Comparison of ENCODE assay signal across 15 mouse cellular contexts in the genomic region with DNA sequence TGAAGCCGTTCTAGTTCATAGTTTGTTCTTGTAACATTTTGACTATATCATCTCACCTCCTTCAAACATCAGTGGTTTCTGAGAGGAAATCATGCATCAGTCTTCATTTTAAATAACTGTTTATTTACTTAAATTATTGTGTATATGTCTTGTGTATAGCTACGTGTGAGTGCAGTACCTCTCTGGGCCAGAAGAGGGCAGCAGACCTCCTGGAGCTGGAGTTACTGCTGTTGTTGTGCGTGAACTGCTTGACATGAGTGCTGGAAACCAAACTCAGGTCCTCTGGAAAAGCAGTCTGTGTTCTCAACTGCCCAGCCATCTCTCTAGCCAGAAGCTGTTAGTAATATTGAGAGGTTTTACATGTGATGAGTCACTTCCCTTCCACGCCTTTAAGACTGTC.
DNase-seq lines count a peak whose midpoint lies in the region; ATAC-seq and TF ChIP-seq lines count a peak whose summit lies in the region.
"Had no signal": no experiment of that assay in that cellular context is flagged by ENCODE, and none has a peak within 500 bp of the region (broad histone marks: within the 10 kb centered on the region; RNA-seq: fewer than 3 reads in every experiment).

No protein-coding gene starts in this region.

- no peak for ATAC-seq in heart, embryonic 11.5 days (replicated peaks; ENCODE audit: insufficient number of reproducible peaks, low FRiP score, low TSS enrichment)
- ATAC-seq in liver, postnatal 0 days, result no peak
- no peak for ATAC-seq in liver, embryonic 12.5 days
- ATAC-seq: midbrain, embryonic 13.5 days had no signal

- H3K4me3 ChIP-seq in heart, embryonic 11.5 days (ENCODE audit: low read depth, low read length), result no peak overlapping the region
- H3K4me3 ChIP-seq in liver, postnatal 0 days (ENCODE audit: low read depth, low read length), result no peak overlapping the region
- H3K4me3 ChIP-seq in liver, embryonic 12.5 days, result no peak overlapping the region
- H3K4me3 ChIP-seq in E14TG2a.4 (replicated peaks; ENCODE audit: low read length), result no peak overlapping the region
- no peak overlapping the region for H3K4me3 ChIP-seq in embryonic fibroblast, embryonic 13.5 days (ENCODE audit: insufficient read depth, low read length)
- H3K4me3 ChIP-seq: midbrain, embryonic 13.5 days; neural tube, embryonic 12.5 days had no signal

- no peaks in the 10 kb centered on the region for H3K4me1 ChIP-seq in heart, embryonic 11.5 days (ENCODE audit: control insufficient read depth, insufficient read depth, low read length)
- no peaks in the 10 kb centered on the region for H3K4me1 ChIP-seq in liver, postnatal 0 days (ENCODE audit: insufficient read depth)
- no peaks in the 10 kb centered on the region for H3K4me1 ChIP-seq in liver, embryonic 12.5 days
- peaks cover 13% of the 10 kb centered on the region for H3K4me1 ChIP-seq in E14TG2a.4 (replicated peaks; ENCODE audit: low read depth, low read length)
- 0 out of 2 replicates have a peak, but pooled peaks cover 2% of the 10 kb centered on the region for H3K4me1 ChIP-seq in embryonic fibroblast, embryonic 13.5 days (ENCODE audit: control insufficient read depth, insufficient read depth, low read length)
- H3K4me1 ChIP-seq: midbrain, embryonic 13.5 days; neural tube, embryonic 12.5 days had no signal

- H3K4me2 ChIP-seq in heart, embryonic 11.5 days, result no peak overlapping the region
- H3K4me2 ChIP-seq in liver, postnatal 0 days (ENCODE audit: low read depth, low read length), result no peak overlapping the region
- H3K4me2 ChIP-seq in liver, embryonic 12.5 days, result no peak overlapping the region
- H3K4me2 ChIP-seq: midbrain, embryonic 13.5 days; neural tube, embryonic 12.5 days had no signal

- no peaks in the 10 kb centered on the region for H3K27me3 ChIP-seq in heart, embryonic 11.5 days (ENCODE audit: control insufficient read depth, insufficient read depth, low read length)
- H3K27me3 ChIP-seq in liver, postnatal 0 days (ENCODE audit: insufficient read depth, low read length), result no peaks in the 10 kb centered on the region
- no peaks in the 10 kb centered on the region for H3K27me3 ChIP-seq in liver, embryonic 12.5 days (replicated peaks)
- H3K27me3 ChIP-seq in E14TG2a.4 (ENCODE audit: insufficient read depth, low read length), result no peaks in the 10 kb centered on the region
- H3K27me3 ChIP-seq: midbrain, embryonic 13.5 days; neural tube, embryonic 12.5 days had no signal

- no peak overlapping the region for H3K27ac ChIP-seq in heart, embryonic 11.5 days (ENCODE audit: low read depth, low read length)
- no peak overlapping the region for H3K27ac ChIP-seq in liver, postnatal 0 days (ENCODE audit: low read depth)
- no peak overlapping the region for H3K27ac ChIP-seq in liver, embryonic 12.5 days
- H3K27ac ChIP-seq in embryonic fibroblast, embryonic 13.5 days (ENCODE audit: insufficient read depth, low read length), result no peak overlapping the region
- H3K27ac ChIP-seq: midbrain, embryonic 13.5 days; neural tube, embryonic 12.5 days had no signal

- TF ChIP-seq EP300 in liver, postnatal 0 days (IDR thresholded peaks at IDR 0.05; ENCODE audit: low read depth), result no peak

- no peak for TF ChIP-seq POLR2A in embryonic fibroblast, embryonic 13.5 days (IDR thresholded peaks at IDR 0.05; ENCODE audit: low read depth, low read length)

- TF ChIP-seq CTCF in liver, postnatal 0 days (IDR thresholded peaks at IDR 0.05; ENCODE audit: low read depth), result peak; percentile 62
- TF ChIP-seq CTCF in E14TG2a.4 (conservative IDR thresholded peaks at IDR 0.05; ENCODE audit: low read length), result peak; percentile 81
- TF ChIP-seq CTCF in embryonic fibroblast, embryonic 13.5 days (IDR thresholded peaks at IDR 0.05; ENCODE audit: borderline replicate concordance, insufficient read depth, low read length), result peak; percentile 24; the same call in 1 of the 2 replicates

- H3K9me3 ChIP-seq in heart, embryonic 11.5 days (replicated peaks; ENCODE audit: control insufficient read depth, low read length), result peaks cover 4% of the 10 kb centered on the region
- peaks cover 11% of the 10 kb centered on the region for H3K9me3 ChIP-seq in liver, postnatal 0 days (ENCODE audit: low read length)
- peaks cover 23% of the 10 kb centered on the region for H3K9me3 ChIP-seq in liver, embryonic 12.5 days (replicated peaks)
- peaks cover 22% of the 10 kb centered on the region for H3K9me3 ChIP-seq in E14TG2a.4 (ENCODE audit: low read length)

- WGBS in heart, embryonic 11.5 days (ENCODE audit: insufficient replicate concordance), result 87% methylated on average over 4 of the region's 4 CpGs
- 91% methylated on average over 4 of the region's 4 CpGs for WGBS in liver, postnatal 0 days (ENCODE audit: insufficient replicate concordance)
- 90% methylated on average over 4 of the region's 4 CpGs for WGBS in liver, embryonic 12.5 days (ENCODE audit: insufficient replicate concordance)

- no peak overlapping the region for H3K9ac ChIP-seq in heart, embryonic 11.5 days (ENCODE audit: low read depth, low read length)
- H3K9ac ChIP-seq in liver, postnatal 0 days (replicated peaks), result no peak overlapping the region
- H3K9ac ChIP-seq in liver, embryonic 12.5 days, result no peak overlapping the region
- H3K9ac ChIP-seq: midbrain, embryonic 13.5 days; neural tube, embryonic 12.5 days had no signal

- peak; percentile 23 for DNase-seq in heart, adult 11 months
- DNase-seq in liver, postnatal 0 days, result no peak
- DNase-seq in embryo, embryonic 9.5 days (ENCODE audit: extremely low spot score), result no peak
- DNase-seq in gastrocnemius, adult 18-20 months (ENCODE audit: low spot score), result no peak
- DNase-seq: adrenal gland, postnatal 36 days; cerebellum, adult 2 months; embryo, embryonic 11 days; lung, adult 18-20 months; thymus, postnatal 14 days had no signal

- no peaks in the 10 kb centered on the region for H3K36me3 ChIP-seq in heart, embryonic 11.5 days (ENCODE audit: control insufficient read depth, insufficient read depth, low read length)
- no peaks in the 10 kb centered on the region for H3K36me3 ChIP-seq in liver, postnatal 0 days (replicated peaks; ENCODE audit: insufficient read depth, low read length)
- H3K36me3 ChIP-seq in liver, embryonic 12.5 days, result no peaks in the 10 kb centered on the region
- no peaks in the 10 kb centered on the region for H3K36me3 ChIP-seq in E14TG2a.4 (ENCODE audit: insufficient read depth, low read length)
- H3K36me3 ChIP-seq: midbrain, embryonic 13.5 days; neural tube, embryonic 12.5 days had no signal

Comparison
In these comparisons a context has a peak if more than half of its experiments do, and no peak if none do; other contexts are left out.
1. CTCF ChIP-seq: peak in every context shown above with its lines; median percentile 81 in E14TG2a.4; 62 in liver, postnatal 0 days; 24 in embryonic fibroblast, embryonic 13.5 days.